Mouse (Mus musculus) brain, embryonic 14.5 days (tissue): Measurements from ENCODE around the gene Sp3. TPM values are rescaled to one million over a fixed set of nuclear protein-coding genes. Genes with fewer than 3 reads are reported as not detected.
"Not testable (repeated sequence)": the region's sequence is repeated elsewhere in the genome, so short reads cannot be mapped to it uniquely, and the experiment has no call there.

Experiments
- DNase-seq: peaks from one replicate; pipeline ENCODE4 v3.0.0-alpha.2; 2011; ENCODE audit warnings: low read depth
- CTCF ChIP-seq: fragments of 200-500 bp; IDR thresholded peaks from 2 replicates; pipeline ENCODE4 v1.5.1; 2012; ENCODE audit warnings: inconsistent platforms, mild to moderate bottlenecking, moderate library complexity, borderline replicate concordance; ENCODE audit not compliant: insufficient read depth, insufficient read length; ENCODE audit errors: extremely low read depth
- POLR2A ChIP-seq: fragments of 200-500 bp; IDR thresholded peaks from 2 replicates; pipeline ENCODE4 v1.6.1; 2012; ENCODE audit warnings: mild to moderate bottlenecking, inconsistent platforms, borderline replicate concordance; ENCODE audit not compliant: poor library complexity, insufficient read depth, insufficient read length, severe bottlenecking; ENCODE audit errors: extremely low read depth
- polyA plus RNA-seq: library from polyadenylated mRNA; depleted of rRNA; stranded (reverse); fragments of >200 nt; gene quantifications from 2 replicates; pipeline ENCODE4 v1.2.3, GENCODE M21; 2012

Sp3 gene
- polyA plus RNA-seq, 1 experiment, result 41.7 TPM

GRCm38 (mm10) chr2:73003751-73004717 is 23.8 kb upstream of the Sp3 start:
- DNase-seq, result peak; percentile 90
- no peak for TF ChIP-seq POLR2A
- no peak for TF ChIP-seq CTCF

DNA sequence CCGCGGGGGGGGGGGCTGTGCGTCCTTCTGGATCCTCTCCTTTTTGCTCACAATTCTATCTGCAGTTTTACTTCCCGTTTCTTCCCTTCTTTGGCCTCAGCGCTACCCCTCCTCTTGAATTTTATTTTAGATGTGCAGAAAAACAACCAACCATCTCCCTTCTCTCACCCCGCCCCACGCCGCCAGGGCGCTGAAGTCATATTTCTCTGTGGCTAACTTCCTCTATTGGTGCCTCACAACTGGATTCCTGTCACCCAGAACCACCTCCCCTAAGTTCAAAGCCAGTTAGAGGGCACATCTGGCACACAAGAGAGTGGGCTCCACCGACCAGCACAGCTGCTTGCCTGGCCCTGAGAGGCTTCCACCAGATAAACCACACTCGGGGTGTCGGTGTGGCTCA is 22.8 kb upstream of the Sp3 start:
- no peak for TF ChIP-seq CTCF
- TF ChIP-seq POLR2A, result no peak
- no peak for DNase-seq

GRCm38 (mm10) chr2:73002451-73002850 is 22.2 kb upstream of the Sp3 start:
- DNase-seq, result no peak
- TF ChIP-seq CTCF (no peak), POLR2A (no peak)

DNA sequence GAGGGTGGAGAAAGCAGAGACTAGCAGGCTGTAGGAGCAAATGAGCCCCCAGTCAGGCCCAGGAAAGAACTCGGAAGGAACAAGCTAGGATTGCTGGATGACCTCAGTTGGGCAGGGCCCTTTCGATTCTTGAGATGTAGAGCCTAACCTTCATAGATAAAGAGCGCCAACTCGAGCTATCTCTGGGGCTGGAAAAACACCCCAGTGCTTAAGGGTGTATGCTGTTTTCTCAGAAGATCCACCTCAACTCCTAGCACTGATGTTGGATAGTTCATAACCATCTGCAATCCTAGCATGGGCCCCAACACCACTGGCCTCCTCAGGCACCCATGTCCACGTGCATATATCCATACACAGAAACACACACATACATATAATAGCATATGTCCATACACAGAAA is 21.7 kb upstream of the Sp3 start:
- no peak for TF ChIP-seq POLR2A
- TF ChIP-seq CTCF, result no peak
- DNase-seq, result no peak

- TF ChIP-seq CTCF (no peak), POLR2A (no peak)
- no peak for DNase-seq
These were observed 19.9 kb upstream of the Sp3 start for GRCm38 (mm10) chr2:73000194-73000593.

DNA sequence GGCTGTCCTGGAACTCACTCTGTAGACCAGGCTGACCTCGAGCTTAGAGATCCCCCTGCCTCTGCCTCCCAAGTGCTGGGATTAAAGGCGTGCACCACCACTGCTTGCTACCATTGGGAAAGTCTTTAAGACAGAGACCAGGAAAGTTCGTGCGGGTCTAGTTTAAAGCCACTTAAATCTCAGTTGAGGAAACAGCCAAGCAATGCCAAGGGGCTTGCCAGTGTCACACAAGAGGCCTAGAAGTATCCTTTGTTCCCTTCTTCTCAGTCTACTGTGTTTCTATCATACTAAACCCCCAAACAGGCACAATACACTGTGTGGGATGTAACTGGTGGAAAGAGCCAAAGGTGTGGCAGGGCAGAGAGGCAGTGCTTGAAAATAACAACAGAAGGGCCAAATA is 17.3 kb upstream of the Sp3 start:
- no peak for TF ChIP-seq POLR2A
- TF ChIP-seq CTCF, result no peak
- no peak for DNase-seq

GRCm38 (mm10) chr2:72996808-72997378 is 16.6 kb upstream of the Sp3 start:
- no peak for TF ChIP-seq CTCF
- TF ChIP-seq POLR2A, result no peak
- DNase-seq, result peak; percentile 69

DNA sequence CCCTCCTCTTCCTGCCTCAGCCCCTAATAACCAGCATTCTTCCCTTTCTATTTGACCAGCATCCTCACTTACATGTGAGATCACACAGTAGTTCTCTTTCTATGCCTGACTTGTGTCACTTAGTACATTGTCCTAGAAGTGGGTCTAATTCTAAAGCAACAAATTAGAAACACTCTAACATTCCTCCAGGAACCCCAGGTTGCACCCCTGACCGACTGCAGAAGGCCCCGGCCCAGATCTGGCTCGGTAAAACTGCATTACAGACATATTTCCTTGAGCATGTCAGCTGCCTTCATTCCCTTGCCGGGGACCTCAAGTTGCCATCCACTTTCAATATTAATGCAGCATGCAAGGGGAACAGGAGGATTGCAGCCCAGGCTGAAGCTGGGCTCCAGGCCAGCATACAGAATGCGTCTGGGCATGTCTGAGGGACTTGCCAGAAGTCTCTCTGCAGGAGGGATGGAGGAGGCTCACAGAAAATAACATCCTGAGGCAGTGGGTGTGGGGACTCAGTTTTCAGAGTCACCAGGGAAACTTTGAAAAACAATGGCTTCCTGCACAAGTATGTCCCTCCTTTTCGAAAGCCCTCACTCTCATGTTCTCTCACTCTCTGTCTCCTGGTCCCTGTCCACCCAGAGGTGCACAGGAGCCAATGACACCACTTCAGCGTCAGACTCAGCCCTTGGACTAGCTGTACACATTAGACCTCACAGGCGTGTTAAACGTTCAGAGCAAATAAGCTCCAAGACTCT is 15.3 kb upstream of the Sp3 start:
- no peak for TF ChIP-seq POLR2A
- no peak for TF ChIP-seq CTCF
- DNase-seq, result peak; percentile 96

- TF ChIP-seq POLR2A (no peak), CTCF (no peak)
- no peak for DNase-seq
These were observed 13.9 kb upstream of the Sp3 start for GRCm38 (mm10) chr2:72994165-72994564.

DNA sequence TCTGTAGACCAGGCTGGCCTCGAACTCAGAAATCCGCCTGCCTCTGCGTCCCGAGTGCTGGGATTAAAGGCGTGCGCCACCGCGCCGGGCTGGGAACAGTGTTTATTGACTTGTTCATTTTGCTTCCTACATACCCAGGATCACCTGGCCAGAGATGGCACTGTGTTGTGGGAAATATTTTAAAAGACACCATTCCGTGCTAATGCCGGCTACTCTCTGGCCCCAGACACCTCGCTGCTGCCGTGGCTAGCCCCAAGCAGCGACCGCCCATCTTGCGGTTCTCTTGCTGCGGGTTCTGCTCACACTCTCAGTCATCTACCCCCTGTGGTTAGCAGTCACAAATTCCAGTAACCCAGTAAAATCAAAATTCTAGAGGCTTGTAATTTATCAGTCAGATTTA is 12.3 kb upstream of the Sp3 start:
- DNase-seq, result no peak
- TF ChIP-seq POLR2A (no peak), CTCF (no peak)

DNA sequence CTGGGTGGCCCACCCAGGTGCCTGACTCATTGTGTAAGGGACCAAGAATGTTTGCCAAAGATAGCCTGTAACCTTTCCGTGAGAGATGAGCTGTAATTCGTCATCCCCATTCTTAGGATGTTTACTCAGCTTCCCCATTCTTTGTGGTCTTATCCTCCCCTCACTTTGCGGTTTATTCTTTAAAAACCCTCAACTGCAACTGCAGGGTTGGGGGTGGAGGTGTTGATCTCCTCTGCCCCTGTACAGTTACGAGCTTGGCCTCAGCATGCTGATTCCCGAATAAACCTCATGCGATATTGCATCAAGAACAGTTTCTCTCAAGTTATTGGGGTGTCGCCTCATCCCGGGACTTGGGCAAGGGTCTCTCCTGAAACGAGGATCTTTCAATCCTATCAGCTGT is 8.7 kb upstream of the Sp3 start:
- not testable (repeated sequence) for DNase-seq
